Mouse (Mus musculus) liver, embryonic 14.5 days (tissue): ENCODE data around the gene Pdp2. TPM values are rescaled to one million over a fixed set of nuclear protein-coding genes. Genes with fewer than 3 reads are reported as not detected.
A peak's percentile ranks its signal among the peaks of the same experiment; 100 is the strongest.

Experiments
- ATAC-seq: fragments of 200-750 bp; cut with Nextera tagmentation; 2 replicates; pipeline ENCODE4 v1.8.0; 2017; ENCODE audit warnings: moderate number of reproducible peaks, mild to moderate bottlenecking, moderate library complexity; ENCODE audit not compliant: insufficient read depth
- DNase-seq, 3 experiments: peaks; one replicate each; pipeline ENCODE4 v3.0.0-alpha.2; 2012 to 2013; ENCODE audit warnings: low read depth in 3 of 3, low spot score in 3 of 3
- H3K27ac ChIP-seq: fragments of 300-500 bp; sonication (generic); 2 replicates; pipeline ENCODE4 v1.5.1; 2014; ENCODE audit warnings: moderate library complexity, mild to moderate bottlenecking, control low read depth, inconsistent platforms
- H3K27me3 ChIP-seq: fragments of 300-500 bp; sonication (generic); 2 replicates; pipeline ENCODE4 v1.6.1; 2014; ENCODE audit warnings: mild to moderate bottlenecking, low read length, moderate library complexity; ENCODE audit not compliant: control insufficient read depth, insufficient read depth
- H3K36me3 ChIP-seq: fragments of 300-500 bp; sonication (generic); replicated peaks from 2 replicates; pipeline ENCODE4 v1.6.1; 2014; ENCODE audit warnings: low read depth; ENCODE audit not compliant: control insufficient read depth, insufficient read depth
- H3K4me1 ChIP-seq, 2 experiments: fragments of 200-500 bp in 1 of 2; fragments of 300-500 bp in 1 of 2; sonication (generic) in 1 of 2; replicated peaks; 2 replicates each; pipeline ENCODE4 v1.6.1; 2012 to 2014; ENCODE audit warnings: antibody characterized with exemption in 1 of 2, inconsistent platforms in 1 of 2, low read length in 1 of 2; ENCODE audit not compliant: control insufficient read depth in 2 of 2, insufficient read depth in 2 of 2
- H3K4me2 ChIP-seq: fragments of 300-500 bp; sonication (generic); 2 replicates; pipeline ENCODE4 v1.6.1; 2014; ENCODE audit warnings: low read depth, mild to moderate bottlenecking, control low read depth, moderate library complexity
- H3K4me3 ChIP-seq, 2 experiments: fragments of 200-500 bp in 1 of 2; fragments of 300-500 bp in 1 of 2; sonication (generic) in 1 of 2; 2 replicates each; pipeline ENCODE4 v1.5.1; 2012 to 2014; ENCODE audit warnings: low read depth in 2 of 2, low read length in 2 of 2, mild to moderate bottlenecking in 2 of 2, control low read depth in 1 of 2, inconsistent platforms in 1 of 2, moderate library complexity in 1 of 2; ENCODE audit not compliant: insufficient read depth in 1 of 2
- H3K9ac ChIP-seq: fragments of 300-500 bp; sonication (generic); replicated peaks from 2 replicates; pipeline ENCODE4 v1.6.1; 2014; ENCODE audit warnings: mild to moderate bottlenecking, control low read depth, moderate library complexity
- H3K9me3 ChIP-seq: fragments of 300-500 bp; sonication (generic); 2 replicates; pipeline ENCODE4 v1.6.1; 2016; ENCODE audit warnings: low read length, mixed read lengths; ENCODE audit not compliant: control insufficient read depth
- CTCF ChIP-seq: IDR thresholded peaks from 2 replicates; pipeline ENCODE4 v1.5.1; 2016; ENCODE audit warnings: antibody characterized with exemption, low read depth, control low read depth
- EP300 ChIP-seq: IDR thresholded peaks from 2 replicates; pipeline ENCODE4 v1.6.1; 2016; ENCODE audit warnings: antibody characterized with exemption, low read depth
- WGBS: fragments of 180-500 bp; shearing (Covaris S2); extraction: QIAGEN DNeasy Blood & Tissue Kit; methylation state at CpG from one replicate; pipeline ENCODE4 v1.1.7; 2014; ENCODE audit not compliant: insufficient replicate concordance; 5-methylcytosine and 5-hydroxymethylcytosine counted together
- polyA plus RNA-seq, 2 experiments: library from polyadenylated mRNA; depleted of rRNA in 1 of 2; stranded (reverse) in 1 of 2; unstranded in 1 of 2; fragments of >200 nt; fragmentation: Nextera tagmentation in 1 of 2; extraction: Ambion mirVana in 1 of 2; gene quantifications; 2 replicates each; pipeline versions ENCODE4 v1.2.1 to v1.2.3; 2012 to 2014

Pdp2 gene
- polyA plus RNA-seq, 2 experiments: 1.5 to 2.4 TPM

DNA sequence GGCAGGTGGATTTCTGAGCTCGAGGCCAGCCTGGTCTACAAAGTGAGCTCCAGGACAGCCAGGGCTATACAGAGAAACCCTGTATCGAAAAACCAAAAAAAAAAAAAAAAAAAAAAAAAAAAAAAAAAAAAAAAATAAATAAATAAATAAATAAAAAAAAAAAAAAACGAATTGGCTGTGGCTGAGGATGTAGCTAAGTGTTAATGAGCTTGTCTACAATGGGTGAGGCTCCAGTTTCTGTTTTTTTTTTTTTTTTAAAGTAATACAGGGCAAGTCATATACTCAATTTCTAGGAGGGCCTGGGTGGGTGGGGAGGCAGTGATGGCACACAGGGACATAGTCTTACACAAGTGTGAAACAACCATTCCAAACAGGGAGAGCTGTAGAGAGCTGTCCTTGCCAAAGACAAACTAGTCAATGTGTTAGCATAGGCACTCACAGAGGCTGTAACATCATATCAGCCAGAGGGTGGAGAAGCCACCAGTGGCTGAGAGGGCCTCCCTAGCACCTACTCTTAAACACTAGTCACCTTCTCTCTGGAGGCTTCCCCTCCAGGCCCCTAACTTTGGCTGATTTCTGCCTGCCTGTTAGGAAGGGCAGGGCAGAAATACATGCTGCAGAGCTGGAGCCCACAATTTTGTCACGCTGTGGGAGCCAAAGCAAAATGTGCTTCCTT lies 36.0 kb downstream of the Pdp2 start:
- Histone ChIP-seq H3K27ac (no peak overlapping the region), H3K9ac (no peak overlapping the region), H3K27me3 (peaks cover 15% of the 10 kb centered on the region), H3K9me3 (no peaks in the 10 kb centered on the region), H3K4me1 (peaks cover 0 to 8% of the 10 kb centered on the region in 2 experiments; a peak in 2 of 4 replicates), H3K4me2 (no peak overlapping the region), H3K36me3 (no peaks in the 10 kb centered on the region), H3K4me3 (no peak overlapping the region)
- ATAC-seq (no peak), DNase-seq (no peak)
- no peak for TF ChIP-seq CTCF
- TF ChIP-seq EP300: no peak
- 47% methylated on average over 4 of the region's 4 CpGs for WGBS

DNA sequence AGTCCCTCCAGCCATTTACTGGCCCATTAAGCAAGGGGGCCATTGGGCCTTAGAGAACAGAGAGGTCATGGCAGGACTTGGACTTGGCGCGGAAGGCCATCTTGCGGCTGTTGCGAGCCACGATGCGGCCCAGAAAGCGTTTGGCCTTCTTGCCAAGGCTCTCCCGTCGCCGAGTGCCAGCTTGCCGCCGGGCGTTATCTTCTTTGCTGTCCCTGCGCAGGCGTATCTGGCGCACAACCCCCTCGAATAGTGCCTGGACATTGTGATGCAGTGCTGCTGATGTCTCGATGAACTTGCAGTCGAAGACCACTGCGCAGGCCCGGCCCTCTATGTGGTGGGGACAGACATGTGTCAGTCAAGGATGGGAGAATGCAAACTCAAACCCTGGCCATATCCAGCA lies 37.2 kb downstream of the Pdp2 start:
- Histone ChIP-seq H3K4me2 (no peak overlapping the region), H3K4me1 (peaks cover 0 to 8% of the 10 kb centered on the region in 2 experiments; a peak in 2 of 4 replicates), H3K9me3 (no peaks in the 10 kb centered on the region), H3K4me3 (no peak overlapping the region), H3K9ac (no peak overlapping the region), H3K36me3 (no peaks in the 10 kb centered on the region), H3K27ac (no peak overlapping the region), H3K27me3 (peaks cover 15% of the 10 kb centered on the region)
- WGBS: 79% methylated on average over 21 of the region's 21 CpGs
- DNase-seq (no peak), ATAC-seq (no peak)
- TF ChIP-seq CTCF (no peak), EP300 (no peak)

DNA sequence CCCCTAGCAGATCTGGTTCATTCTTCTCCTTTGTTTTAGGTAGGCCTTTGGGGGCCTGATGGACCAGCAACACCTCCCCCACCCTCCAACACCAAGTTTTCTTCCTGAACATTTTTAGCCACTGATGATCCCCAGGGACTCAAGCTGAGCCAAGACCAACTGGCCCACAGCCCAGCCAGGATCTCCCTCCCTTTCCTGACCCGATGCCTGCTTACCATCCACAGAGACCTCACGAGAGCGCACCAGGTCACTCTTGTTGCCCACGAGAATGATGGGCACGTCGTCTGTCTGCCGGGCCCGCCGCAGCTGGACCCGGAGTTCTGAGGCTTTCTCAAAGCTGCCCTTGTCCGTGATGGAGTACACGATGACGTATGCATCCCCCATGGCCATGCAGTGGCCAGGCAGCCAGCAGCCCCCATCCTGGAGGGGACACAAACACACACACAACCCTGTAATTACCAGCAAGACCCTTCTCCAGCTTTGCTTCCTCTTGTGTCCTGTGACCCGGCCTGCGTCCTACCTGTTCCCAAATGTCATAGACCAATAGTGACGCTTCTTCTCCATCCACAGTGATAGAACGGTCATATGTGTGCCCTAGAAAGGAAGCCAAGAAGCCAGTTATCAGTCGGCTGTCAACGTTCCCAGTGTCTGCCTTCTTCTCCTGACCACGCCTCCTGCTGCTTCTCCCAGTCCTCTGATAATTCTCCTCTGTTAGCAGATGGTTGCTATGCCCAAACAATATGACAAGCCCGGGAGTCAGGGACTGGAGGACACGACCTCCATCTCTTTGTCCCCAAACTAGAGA lies 38.3 kb downstream of the Pdp2 start:
- H3K9me3 ChIP-seq: no peaks in the 10 kb centered on the region
- no peak for DNase-seq
- no peak overlapping the region for H3K4me3 ChIP-seq
- peaks cover 15% of the 10 kb centered on the region for H3K27me3 ChIP-seq
- WGBS: 51% methylated on average over 22 of the region's 22 CpGs
- no peak overlapping the region for H3K9ac ChIP-seq
- H3K4me2 ChIP-seq: no peak overlapping the region; the same call in 1 of the 2 replicates
- no peak overlapping the region for H3K27ac ChIP-seq
- peak; percentile 32; the same call in 1 of the 2 replicates for ATAC-seq
- peaks cover 0 to 8% of the 10 kb centered on the region in 2 experiments; a peak in 2 of 4 replicates for H3K4me1 ChIP-seq
- TF ChIP-seq EP300 (no peak), CTCF (no peak)
- H3K36me3 ChIP-seq: no peaks in the 10 kb centered on the region

DNA sequence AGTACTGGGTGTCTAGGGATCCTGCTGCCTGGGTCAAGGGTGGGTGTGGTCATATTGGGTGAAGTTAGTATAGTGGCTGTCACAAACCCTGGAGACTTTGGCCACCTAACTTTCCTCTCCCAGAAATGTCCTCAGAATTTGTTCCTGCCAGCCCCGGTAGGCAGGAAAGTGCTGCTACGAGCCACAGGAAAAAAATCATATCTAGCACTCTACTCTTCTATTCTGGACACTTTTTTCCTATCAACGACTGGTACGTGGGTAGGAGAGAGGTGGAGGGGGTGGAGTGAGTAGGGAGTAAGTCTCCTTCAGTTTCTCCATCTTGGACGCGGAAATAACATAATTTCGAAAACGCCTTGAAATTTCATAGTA lies 38.8 kb downstream of the Pdp2 start:
- H3K4me1 ChIP-seq: peaks cover 0 to 8% of the 10 kb centered on the region in 2 experiments; a peak in 2 of 4 replicates
- DNase-seq: no peak
- peaks cover 15% of the 10 kb centered on the region for H3K27me3 ChIP-seq
- H3K27ac ChIP-seq: no peak overlapping the region
- H3K9ac ChIP-seq: no peak overlapping the region
- 26% methylated on average over 8 of the region's 8 CpGs for WGBS
- TF ChIP-seq CTCF (no peak), EP300 (no peak)
- no peaks in the 10 kb centered on the region for H3K36me3 ChIP-seq
- no peaks in the 10 kb centered on the region for H3K9me3 ChIP-seq
- H3K4me3 ChIP-seq: no peak overlapping the region
- no peak for ATAC-seq
- H3K4me2 ChIP-seq: peak overlapping the region; percentile 48

DNA sequence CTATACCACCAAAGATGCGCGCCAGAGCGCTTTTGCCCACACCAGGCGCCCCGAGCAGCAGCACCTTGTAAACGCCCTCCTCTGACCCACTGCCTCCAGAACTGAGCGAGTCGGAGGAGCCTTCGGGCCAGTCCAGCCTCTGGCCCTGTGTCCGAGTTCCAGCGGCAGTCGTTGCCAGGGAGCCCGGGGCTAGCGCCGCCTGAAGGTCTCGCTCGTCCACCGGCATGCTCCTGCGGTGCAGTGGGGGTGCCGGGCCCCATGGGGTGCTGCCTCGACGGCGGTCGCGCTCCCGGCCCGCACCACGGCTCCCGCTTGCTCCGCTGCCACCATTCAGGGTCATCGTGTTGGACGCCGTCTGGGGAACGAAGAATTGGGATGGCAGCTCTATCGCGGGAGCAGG lies 39.3 kb downstream of the Pdp2 start:
- 2% methylated on average over 36 of the region's 36 CpGs for WGBS
- H3K27ac ChIP-seq: no peak overlapping the region
- peak; percentile 19; the same call in 1 of the 2 replicates for ATAC-seq
- no peaks in the 10 kb centered on the region for H3K9me3 ChIP-seq
- no peak for DNase-seq
- H3K27me3 ChIP-seq: peaks cover 15% of the 10 kb centered on the region
- H3K9ac ChIP-seq: no peak overlapping the region
- H3K4me3 ChIP-seq: peak overlapping the region; percentile 8 to 13; a peak in 3 of 4 replicates
- H3K4me2 ChIP-seq: peak overlapping the region; percentile 48
- no peak for TF ChIP-seq CTCF
- no peak for TF ChIP-seq EP300
- H3K36me3 ChIP-seq: no peaks in the 10 kb centered on the region
- H3K4me1 ChIP-seq: peaks cover 0 to 8% of the 10 kb centered on the region in 2 experiments; a peak in 2 of 4 replicates
